Mouse (Mus musculus): ENCODE measurements around the gene Dock10. TPM values are rescaled to one million over a fixed set of nuclear protein-coding genes. Genes with fewer than 3 reads are reported as not detected.

Dock10 gene
- polyA plus RNA-seq, 1 experiment from 2014 or later = 2.7 TPM

DNA sequence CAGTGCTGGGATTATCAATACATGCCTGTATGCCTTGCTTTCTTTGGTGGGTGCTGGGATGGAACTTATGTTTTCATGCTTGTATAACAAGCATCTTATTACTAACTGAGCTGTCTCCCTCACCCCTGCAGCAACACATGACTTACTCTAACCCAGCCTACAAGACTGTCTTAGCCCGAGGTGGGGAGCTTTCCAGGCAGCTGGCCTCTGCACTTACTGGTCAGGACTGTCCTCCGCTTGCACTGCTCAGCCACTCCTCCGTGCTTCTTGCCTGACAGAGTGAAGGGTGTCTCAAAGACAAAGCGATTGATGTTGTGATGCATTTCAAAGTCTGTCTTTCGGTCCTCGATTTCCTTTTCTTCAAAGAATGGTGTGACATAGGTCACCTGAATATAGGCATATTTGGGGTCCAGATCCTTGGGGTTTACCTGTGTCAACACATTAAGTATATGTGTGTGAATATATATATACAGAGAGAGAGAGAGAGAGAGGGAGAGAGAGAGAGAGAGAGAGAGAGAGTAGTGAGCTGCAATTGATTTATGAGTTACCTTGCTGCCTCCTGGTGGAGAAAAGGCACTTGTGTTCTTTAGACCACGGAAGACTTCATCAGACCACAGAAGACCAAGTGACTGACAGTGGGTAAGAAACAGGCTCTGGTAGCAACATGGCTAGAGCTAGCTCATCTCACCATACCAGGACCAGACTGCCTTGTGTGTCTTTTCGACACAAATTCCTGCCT lies 245.9 kb downstream of the Dock10 start:
- Histone ChIP-seq H3K4me3 (ENCODE audit: low read depth, low read length) (no peak overlapping the region), H3K27me3 (ENCODE audit: control insufficient read depth, insufficient read depth, low read length) (no peaks in the 10 kb centered on the region), H3K4me1 (replicated peaks; ENCODE audit: control insufficient read depth, insufficient read depth, low read length) (no peaks in the 10 kb centered on the region), H3K36me3 (ENCODE audit: control insufficient read depth, insufficient read depth, low read length) (no peaks in the 10 kb centered on the region), H3K9ac (ENCODE audit: low read length) (no peak overlapping the region), H3K4me2 (ENCODE audit: low read depth, low read length, severe bottlenecking) (no peak overlapping the region), H3K27ac (ENCODE audit: low read depth, low read length) (no peak overlapping the region), H3K9me3 (ENCODE audit: control insufficient read depth, low read length) (no peaks in the 10 kb centered on the region)
- DNase-seq (ENCODE audit: low spot score) (no peak), ATAC-seq (replicated peaks; ENCODE audit: low FRiP score) (no peak)
- 61% methylated on average over 8 of the region's 8 CpGs for WGBS

DNA sequence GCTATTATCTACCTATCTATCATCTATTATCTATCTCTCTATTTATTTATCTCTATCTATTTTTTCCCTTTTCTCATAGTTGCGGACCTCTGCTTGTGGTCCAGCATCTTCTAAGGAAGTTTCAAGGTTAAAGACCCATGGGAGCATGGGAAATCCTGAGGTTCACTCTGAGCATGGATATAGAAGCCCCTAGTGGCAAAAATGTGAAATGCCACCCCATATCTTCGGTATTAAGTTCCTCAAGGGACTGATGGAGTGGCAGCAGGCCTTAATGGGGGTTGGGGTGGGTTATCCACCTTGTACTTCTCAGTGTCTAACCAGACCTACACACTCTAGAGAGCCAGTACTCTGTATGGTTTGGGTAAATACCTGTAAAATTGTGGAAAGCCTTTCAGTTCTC lies 253.6 kb downstream of the Dock10 start:
- no peak for ATAC-seq (replicated peaks; ENCODE audit: low FRiP score)
- no peak for DNase-seq (ENCODE audit: low spot score)
- Histone ChIP-seq H3K4me2 (ENCODE audit: low read depth, low read length, severe bottlenecking) (no peak overlapping the region), H3K4me3 (ENCODE audit: low read depth, low read length) (no peak overlapping the region), H3K4me1 (replicated peaks; ENCODE audit: control insufficient read depth, insufficient read depth, low read length) (no peaks in the 10 kb centered on the region), H3K9ac (ENCODE audit: low read length) (no peak overlapping the region), H3K27ac (ENCODE audit: low read depth, low read length) (no peak overlapping the region), H3K9me3 (ENCODE audit: control insufficient read depth, low read length) (no peaks in the 10 kb centered on the region), H3K27me3 (ENCODE audit: control insufficient read depth, insufficient read depth, low read length) (no peaks in the 10 kb centered on the region), H3K36me3 (ENCODE audit: control insufficient read depth, insufficient read depth, low read length) (no peaks in the 10 kb centered on the region)
- 86% methylated on average over 2 of the region's 2 CpGs for WGBS

- WGBS = 88% methylated on average over 4 of the region's 4 CpGs
Measured at GRCm38 (mm10) chr1:80504081-80504480, 254.2 kb downstream of the Dock10 start.

DNA sequence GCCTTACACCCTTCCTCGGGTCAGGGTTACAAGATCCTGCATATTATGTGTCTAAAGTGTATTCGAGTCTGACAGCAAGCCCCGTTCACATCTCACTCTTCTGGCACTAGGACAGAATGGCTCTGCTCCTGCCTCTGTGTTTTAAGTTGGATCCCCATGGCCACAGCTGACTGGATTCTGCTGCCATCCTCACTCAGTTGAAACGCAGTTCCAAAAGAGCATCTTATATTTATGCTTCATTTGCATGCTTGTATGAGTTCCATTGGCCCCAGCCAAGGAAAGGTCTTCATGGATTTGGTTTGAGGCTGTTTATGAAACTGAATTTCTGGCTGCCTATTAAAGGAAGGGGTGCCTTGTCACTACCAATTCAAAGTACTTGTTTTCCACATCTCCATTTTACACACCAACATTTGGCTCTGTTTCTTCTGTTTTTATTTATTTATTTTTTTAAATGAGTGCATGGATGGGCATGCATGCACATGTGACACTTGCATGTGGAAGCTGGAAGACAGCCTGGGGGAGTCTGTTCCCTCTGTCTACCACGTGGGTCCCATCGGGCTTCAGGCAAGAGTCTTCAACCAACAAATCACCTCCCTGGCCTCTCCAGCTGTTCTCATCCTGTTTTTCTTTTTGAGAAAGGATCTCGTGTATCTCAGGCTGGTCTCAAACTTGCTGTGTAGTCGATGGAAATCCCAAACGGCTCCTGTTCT lies 255.7 kb downstream of the Dock10 start:
- no peak for DNase-seq (ENCODE audit: low spot score)
- H3K36me3 ChIP-seq (ENCODE audit: control insufficient read depth, insufficient read depth, low read length) = no peaks in the 10 kb centered on the region
- H3K4me3 ChIP-seq (ENCODE audit: low read depth, low read length) = no peak overlapping the region
- ATAC-seq (replicated peaks; ENCODE audit: low FRiP score) = no peak
- H3K27ac ChIP-seq (ENCODE audit: low read depth, low read length) = no peak overlapping the region
- no peaks in the 10 kb centered on the region for H3K27me3 ChIP-seq (ENCODE audit: control insufficient read depth, insufficient read depth, low read length)
- WGBS = 88% methylated on average over 9 of the region's 9 CpGs
- H3K9me3 ChIP-seq (ENCODE audit: control insufficient read depth, low read length) = no peaks in the 10 kb centered on the region
- no peaks in the 10 kb centered on the region for H3K4me1 ChIP-seq (replicated peaks; ENCODE audit: control insufficient read depth, insufficient read depth, low read length)
- no peak overlapping the region for H3K9ac ChIP-seq (ENCODE audit: low read length)
- no peak overlapping the region for H3K4me2 ChIP-seq (ENCODE audit: low read depth, low read length, severe bottlenecking)

More at GRCm38 (mm10) chr1:80504081-80504480, 254.2 kb downstream of the Dock10 start:
- H3K4me2 ChIP-seq (ENCODE audit: low read depth, low read length, severe bottlenecking) = no peak overlapping the region
- DNase-seq (ENCODE audit: low spot score) (no peak), ATAC-seq (replicated peaks; ENCODE audit: low FRiP score) (no peak)
- no peak overlapping the region for H3K9ac ChIP-seq (ENCODE audit: low read length)
- H3K36me3 ChIP-seq (ENCODE audit: control insufficient read depth, insufficient read depth, low read length) = no peaks in the 10 kb centered on the region
- H3K4me3 ChIP-seq (ENCODE audit: low read depth, low read length) = no peak overlapping the region
- no peaks in the 10 kb centered on the region for H3K9me3 ChIP-seq (ENCODE audit: control insufficient read depth, low read length)
- no peaks in the 10 kb centered on the region for H3K27me3 ChIP-seq (ENCODE audit: control insufficient read depth, insufficient read depth, low read length)
- H3K27ac ChIP-seq (ENCODE audit: low read depth, low read length) = no peak overlapping the region
- H3K4me1 ChIP-seq (replicated peaks; ENCODE audit: control insufficient read depth, insufficient read depth, low read length) = no peaks in the 10 kb centered on the region

- H3K27me3 ChIP-seq (ENCODE audit: control insufficient read depth, insufficient read depth, low read length) = no peaks in the 10 kb centered on the region
- WGBS = 80% methylated on average over 7 of the region's 7 CpGs
- ATAC-seq (replicated peaks; ENCODE audit: low FRiP score) (no peak), DNase-seq (ENCODE audit: low spot score) (no peak)
- H3K27ac ChIP-seq (ENCODE audit: low read depth, low read length) = no peak overlapping the region
- no peak overlapping the region for H3K4me2 ChIP-seq (ENCODE audit: low read depth, low read length, severe bottlenecking)
- no peaks in the 10 kb centered on the region for H3K36me3 ChIP-seq (ENCODE audit: control insufficient read depth, insufficient read depth, low read length)
- no peak overlapping the region for H3K9ac ChIP-seq (ENCODE audit: low read length)
- H3K9me3 ChIP-seq (ENCODE audit: control insufficient read depth, low read length) = no peaks in the 10 kb centered on the region
- no peaks in the 10 kb centered on the region for H3K4me1 ChIP-seq (replicated peaks; ENCODE audit: control insufficient read depth, insufficient read depth, low read length)
- H3K4me3 ChIP-seq (ENCODE audit: low read depth, low read length) = no peak overlapping the region
Measured at GRCm38 (mm10) chr1:80499264-80499663, 259.1 kb downstream of the Dock10 start.

GRCm38 (mm10) chr1:80496360-80496759 lies 262.0 kb downstream of the Dock10 start:
- Histone ChIP-seq H3K27ac (ENCODE audit: low read depth, low read length) (no peak overlapping the region), H3K4me3 (ENCODE audit: low read depth, low read length) (no peak overlapping the region), H3K9ac (ENCODE audit: low read length) (no peak overlapping the region), H3K4me1 (replicated peaks; ENCODE audit: control insufficient read depth, insufficient read depth, low read length) (no peaks in the 10 kb centered on the region), H3K9me3 (ENCODE audit: control insufficient read depth, low read length) (no peaks in the 10 kb centered on the region), H3K27me3 (ENCODE audit: control insufficient read depth, insufficient read depth, low read length) (no peaks in the 10 kb centered on the region), H3K36me3 (ENCODE audit: control insufficient read depth, insufficient read depth, low read length) (no peaks in the 10 kb centered on the region), H3K4me2 (ENCODE audit: low read depth, low read length, severe bottlenecking) (no peak overlapping the region)
- DNase-seq (ENCODE audit: low spot score) = no peak
- ATAC-seq (replicated peaks; ENCODE audit: low FRiP score) = no peak
- 84% methylated on average over 4 of the region's 4 CpGs for WGBS

- no peaks in the 10 kb centered on the region for H3K27me3 ChIP-seq (ENCODE audit: control insufficient read depth, insufficient read depth, low read length)
Measured at GRCm38 (mm10) chr1:80483419-80483818, 274.9 kb downstream of the Dock10 start.

GRCm38 (mm10) chr1:80474942-80475341 lies 283.4 kb downstream of the Dock10 start:
- no peak overlapping the region for H3K4me2 ChIP-seq (ENCODE audit: low read depth, low read length, severe bottlenecking)
- H3K9ac ChIP-seq (ENCODE audit: low read length) = no peak overlapping the region
- no peak for ATAC-seq (replicated peaks; ENCODE audit: low FRiP score)
- H3K9me3 ChIP-seq (ENCODE audit: control insufficient read depth, low read length) = no peaks in the 10 kb centered on the region
- no peak for DNase-seq (ENCODE audit: low spot score)
- H3K27me3 ChIP-seq (ENCODE audit: control insufficient read depth, insufficient read depth, low read length) = no peaks in the 10 kb centered on the region
- no peaks in the 10 kb centered on the region for H3K36me3 ChIP-seq (ENCODE audit: control insufficient read depth, insufficient read depth, low read length)
- no peak overlapping the region for H3K4me3 ChIP-seq (ENCODE audit: low read depth, low read length)
- WGBS = 77% methylated on average over 1 of the region's 1 CpGs
- H3K4me1 ChIP-seq (replicated peaks; ENCODE audit: control insufficient read depth, insufficient read depth, low read length) = no peaks in the 10 kb centered on the region
- no peak overlapping the region for H3K27ac ChIP-seq (ENCODE audit: low read depth, low read length)

More at GRCm38 (mm10) chr1:80483419-80483818, 274.9 kb downstream of the Dock10 start:
- H3K9me3 ChIP-seq (ENCODE audit: control insufficient read depth, low read length) = no peaks in the 10 kb centered on the region
- no peak overlapping the region for H3K4me3 ChIP-seq (ENCODE audit: low read depth, low read length)
- no peaks in the 10 kb centered on the region for H3K4me1 ChIP-seq (replicated peaks; ENCODE audit: control insufficient read depth, insufficient read depth, low read length)
- H3K9ac ChIP-seq (ENCODE audit: low read length) = no peak overlapping the region
- no peak for ATAC-seq (replicated peaks; ENCODE audit: low FRiP score)
- no peak overlapping the region for H3K27ac ChIP-seq (ENCODE audit: low read depth, low read length)
- DNase-seq (ENCODE audit: low spot score) = no peak
- H3K4me2 ChIP-seq (ENCODE audit: low read depth, low read length, severe bottlenecking) = no peak overlapping the region
- 89% methylated on average over 5 of the region's 5 CpGs for WGBS
- H3K36me3 ChIP-seq (ENCODE audit: control insufficient read depth, insufficient read depth, low read length) = no peaks in the 10 kb centered on the region

All from forebrain, embryonic 11.5 days (tissue).